Mouse (Mus musculus) intestine, embryonic 15.5 days (tissue): ENCODE results near the gene 1520401A03Rik. TPM values are rescaled to one million over a fixed set of nuclear protein-coding genes. Genes with fewer than 3 reads are reported as not detected.
A peak's percentile ranks its signal among the peaks of the same experiment; 100 is the strongest.
"Not testable (repeated sequence)": the region's sequence is repeated elsewhere in the genome, so short reads cannot be mapped to it uniquely, and the experiment has no call there.

ENCODE experiments used
- ATAC-seq: fragments of 200-750 bp; cut with Nextera tagmentation; 2 replicates; pipeline ENCODE4 v1.8.0; 2017; ENCODE audit warnings: moderate TSS enrichment, moderate library complexity
- H3K27ac ChIP-seq: fragments of 300-500 bp; sonication (generic); 2 replicates; pipeline ENCODE4 v1.5.1; 2015; ENCODE audit warnings: mild to moderate bottlenecking, inconsistent platforms
- H3K27me3 ChIP-seq: fragments of 300-500 bp; sonication (generic); replicated peaks from 2 replicates; pipeline ENCODE4 v1.6.1; 2015; ENCODE audit warnings: inconsistent platforms
- H3K36me3 ChIP-seq: fragments of 300-500 bp; sonication (generic); 2 replicates; pipeline ENCODE4 v1.6.1; 2015; ENCODE audit warnings: inconsistent platforms
- H3K4me1 ChIP-seq: fragments of 300-500 bp; sonication (generic); replicated peaks from 2 replicates; pipeline ENCODE4 v1.6.1; 2015; ENCODE audit warnings: inconsistent platforms
- H3K4me2 ChIP-seq: fragments of 300-500 bp; sonication (generic); replicated peaks from 2 replicates; pipeline ENCODE4 v1.6.1; 2015; ENCODE audit warnings: mild to moderate bottlenecking, inconsistent platforms
- H3K4me3 ChIP-seq: fragments of 300-500 bp; sonication (generic); replicated peaks from 2 replicates; pipeline ENCODE4 v1.5.1; 2015; ENCODE audit warnings: inconsistent platforms
- H3K9ac ChIP-seq: fragments of 300-500 bp; sonication (generic); 2 replicates; pipeline ENCODE4 v1.6.1; 2015; ENCODE audit warnings: inconsistent platforms
- H3K9me3 ChIP-seq: fragments of 300-500 bp; sonication (generic); 2 replicates; pipeline ENCODE4 v1.6.1; 2016; ENCODE audit warnings: inconsistent platforms
- WGBS: fragments of 180-500 bp; shearing (Covaris S2); methylation state at CpG from one replicate; pipeline ENCODE4 v1.1.7; 2015; 5-methylcytosine and 5-hydroxymethylcytosine counted together
- polyA plus RNA-seq: library from polyadenylated mRNA; unstranded; fragments of >200 nt; fragmentation: Nextera tagmentation; extraction: Ambion mirVana; gene quantifications from 2 replicates; pipeline ENCODE4 v1.2.1, GENCODE M21; 2015

1520401A03Rik gene
- polyA plus RNA-seq, result 0.14 TPM in 1 of 2 replicates, not detected in the other

GRCm38 (mm10) chr17:23722376-23723125 is at the start of gene 1520401A03Rik:
TSS of gene 1520401A03Rik (minus strand) at chr17:23722783.
- no peak within 1 kb of the TSS for H3K9ac ChIP-seq
- WGBS, result 66% methylated on average over 7 of the region's 7 CpGs
- H3K36me3 ChIP-seq, result no peaks in the 10 kb centered on the region

DNA sequence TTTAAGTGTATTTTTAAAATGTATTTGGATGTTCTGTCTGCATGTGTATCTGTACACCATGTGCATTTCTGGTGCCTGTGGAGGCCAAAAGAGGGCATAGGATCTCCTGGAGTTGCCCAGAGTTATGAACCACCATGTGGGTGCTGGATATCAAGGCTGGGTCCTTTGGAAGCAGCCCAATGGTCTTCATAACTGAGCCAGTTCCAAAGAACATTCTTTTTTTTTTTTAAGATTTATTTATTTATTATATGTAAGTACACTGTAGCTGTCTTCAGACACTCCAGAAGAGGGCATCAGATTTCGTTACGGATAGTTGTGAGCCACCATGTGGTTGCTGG is 49.6 kb upstream of the 1520401A03Rik start:
- H3K9ac ChIP-seq, H3K4me2 ChIP-seq, H3K4me1 ChIP-seq, H3K4me3 ChIP-seq, H3K27me3 ChIP-seq, H3K9me3 ChIP-seq, H3K27ac ChIP-seq, H3K36me3 ChIP-seq, ATAC-seq: not testable (repeated sequence)
- WGBS, result 80% methylated on average over 2 of the region's 2 CpGs

More at GRCm38 (mm10) chr17:23722376-23723125, at the start of gene 1520401A03Rik:
- Histone ChIP-seq H3K27me3 (no peaks in the 10 kb centered on the region), H3K4me2 (no peak within 1 kb of the TSS), H3K4me3 (no peak within 1 kb of the TSS), H3K4me1 (peaks cover 12% of the 10 kb centered on the region), H3K27ac (no peak within 1 kb of the TSS), H3K9me3 (no peaks in the 10 kb centered on the region)
- ATAC-seq, result no peak

- no peaks in the 10 kb centered on the region for H3K36me3 ChIP-seq
- peak within 1 kb of the TSS; percentile 94 for H3K9ac ChIP-seq
- 0 out of 2 replicates have a peak, but pooled peaks cover 3% of the 10 kb centered on the region for H3K4me1 ChIP-seq
- peak within 1 kb of the TSS; percentile 91 for H3K4me3 ChIP-seq
- 3% methylated on average over 55 of the region's 58 CpGs for WGBS
- no peaks in the 10 kb centered on the region for H3K9me3 ChIP-seq
- no peaks in the 10 kb centered on the region for H3K27me3 ChIP-seq
- peak within 1 kb of the TSS; percentile 77 for H3K4me2 ChIP-seq
- ATAC-seq, result peak; percentile 98
- peak within 1 kb of the TSS; percentile 59 for H3K27ac ChIP-seq
Observed at GRCm38 (mm10) chr17:23771284-23772218, 49.0 kb upstream of the 1520401A03Rik start, which contains the start of gene Flywch1. TSS of gene Flywch1 (minus strand) at chr17:23771602.

- 0 out of 2 replicates have a peak, but pooled peaks cover 3% of the 10 kb centered on the region for H3K4me1 ChIP-seq
- under 1% methylated on average over 19 of the region's 19 CpGs for WGBS
- H3K4me3 ChIP-seq, result peak overlapping the region; percentile 91
- H3K27me3 ChIP-seq, result no peaks in the 10 kb centered on the region
- peak overlapping the region; percentile 94 for H3K9ac ChIP-seq
- H3K27ac ChIP-seq, result peak overlapping the region; percentile 59
- no peak for ATAC-seq
- no peaks in the 10 kb centered on the region for H3K9me3 ChIP-seq
- H3K36me3 ChIP-seq, result no peaks in the 10 kb centered on the region
- H3K4me2 ChIP-seq, result peak overlapping the region; percentile 77
Observed at GRCm38 (mm10) chr17:23770896-23771283, 48.3 kb upstream of the 1520401A03Rik start.

- Histone ChIP-seq H3K4me1 (0 out of 2 replicates have a peak, but pooled peaks cover 3% of the 10 kb centered on the region), H3K27me3 (no peaks in the 10 kb centered on the region), H3K4me2 (peak overlapping the region; percentile 77), H3K9me3 (no peaks in the 10 kb centered on the region), H3K36me3 (no peaks in the 10 kb centered on the region), H3K4me3 (peak overlapping the region; percentile 91), H3K9ac (peak overlapping the region; percentile 94; the same call in 1 of the 2 replicates), H3K27ac (no peak overlapping the region)
- ATAC-seq, result no peak
- WGBS, result 35% methylated on average over 2 of the region's 2 CpGs
Observed at GRCm38 (mm10) chr17:23770493-23770892, 47.9 kb upstream of the 1520401A03Rik start.

DNA sequence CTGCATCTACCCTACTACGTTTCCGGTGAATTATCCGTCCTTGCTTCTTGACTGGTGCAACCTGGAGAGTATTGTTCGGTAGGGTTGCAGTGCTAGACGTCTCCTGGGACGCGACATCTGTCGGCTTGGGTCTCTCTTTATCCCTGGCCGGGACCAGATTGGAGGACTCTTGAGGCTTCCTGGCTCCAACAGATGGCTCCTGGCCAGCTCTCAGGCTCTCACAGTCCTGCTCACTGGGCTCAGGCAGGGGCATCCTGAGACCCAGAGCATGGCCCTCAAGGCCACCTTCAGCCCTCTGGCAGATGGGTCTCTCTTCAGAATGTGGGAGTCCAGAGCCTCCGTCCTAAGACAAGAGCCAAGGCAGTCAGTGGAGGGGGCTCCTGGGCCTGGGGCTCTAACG is 40.4 kb upstream of the 1520401A03Rik start:
- WGBS, result 94% methylated on average over 11 of the region's 11 CpGs
- ATAC-seq, result no peak
- peaks cover 17% of the 10 kb centered on the region for H3K36me3 ChIP-seq

DNA sequence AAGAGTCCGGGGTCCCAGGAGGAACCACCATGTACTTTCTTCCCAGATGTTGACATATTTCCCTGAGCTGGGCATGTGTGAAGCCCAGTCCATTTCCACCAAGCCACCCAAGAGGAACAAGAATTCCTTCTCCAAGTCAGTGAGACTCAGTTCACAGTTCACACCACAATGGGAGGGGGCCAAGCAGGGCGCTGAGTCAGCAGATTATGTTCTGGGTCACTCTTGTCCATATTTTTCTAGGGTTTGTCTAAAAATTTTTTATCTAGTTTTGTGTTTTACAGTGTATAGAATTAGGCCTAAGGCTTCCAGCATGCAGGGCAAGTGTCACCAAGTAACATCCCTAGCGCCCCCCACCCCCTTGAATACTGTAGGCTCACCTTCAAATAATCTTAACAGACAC is 38.6 kb upstream of the 1520401A03Rik start:
- WGBS, result 96% methylated on average over 3 of the region's 3 CpGs
- no peaks in the 10 kb centered on the region for H3K27me3 ChIP-seq
- H3K9ac ChIP-seq, result no peak overlapping the region
- no peaks in the 10 kb centered on the region for H3K9me3 ChIP-seq
- 0 out of 2 replicates have a peak, but pooled peaks cover 4% of the 10 kb centered on the region for H3K4me1 ChIP-seq
- no peak for ATAC-seq
- no peak overlapping the region for H3K27ac ChIP-seq
- no peak overlapping the region for H3K4me2 ChIP-seq
- H3K36me3 ChIP-seq, result peaks cover 24% of the 10 kb centered on the region
- H3K4me3 ChIP-seq, result no peak overlapping the region

More for the DNA sequence above, 40.4 kb upstream of the 1520401A03Rik start:
- no peaks in the 10 kb centered on the region for H3K9me3 ChIP-seq
- no peak overlapping the region for H3K4me3 ChIP-seq
- H3K9ac ChIP-seq, result no peak overlapping the region
- H3K27ac ChIP-seq, result no peak overlapping the region
- no peaks in the 10 kb centered on the region for H3K27me3 ChIP-seq
- no peak overlapping the region for H3K4me2 ChIP-seq
- 0 out of 2 replicates have a peak, but pooled peaks cover 4% of the 10 kb centered on the region for H3K4me1 ChIP-seq

DNA sequence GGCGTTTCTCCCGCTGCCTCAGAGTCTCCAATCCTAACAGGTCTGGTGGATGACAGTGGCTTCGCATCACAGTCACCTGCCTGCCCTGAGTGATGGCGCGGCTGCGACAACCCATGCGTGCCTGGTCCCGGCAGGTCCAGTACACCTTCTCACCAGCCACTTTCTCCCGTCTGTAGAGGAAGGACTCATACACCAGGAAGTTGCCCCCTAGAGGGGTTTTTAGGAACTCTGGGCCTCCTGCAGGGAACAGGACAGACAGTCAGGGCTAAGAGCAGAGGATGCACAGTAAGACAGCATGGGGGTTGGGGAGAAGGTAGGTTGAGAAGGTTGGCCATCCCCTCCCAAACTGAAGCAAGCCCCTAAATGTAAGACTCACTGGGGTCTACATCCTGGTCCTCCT is 37.6 kb upstream of the 1520401A03Rik start:
- no peaks in the 10 kb centered on the region for H3K27me3 ChIP-seq
- 92% methylated on average over 9 of the region's 9 CpGs for WGBS
- no peak overlapping the region for H3K9ac ChIP-seq
- H3K4me3 ChIP-seq, result no peak overlapping the region
- peaks cover 32% of the 10 kb centered on the region for H3K36me3 ChIP-seq
- H3K9me3 ChIP-seq, result no peaks in the 10 kb centered on the region
- ATAC-seq, result no peak
- no peak overlapping the region for H3K27ac ChIP-seq
- no peak overlapping the region for H3K4me2 ChIP-seq
- H3K4me1 ChIP-seq, result 0 out of 2 replicates have a peak, but pooled peaks cover 4% of the 10 kb centered on the region

- Histone ChIP-seq H3K4me1 (0 out of 2 replicates have a peak, but pooled peaks cover 4% of the 10 kb centered on the region), H3K9me3 (no peaks in the 10 kb centered on the region), H3K27me3 (no peaks in the 10 kb centered on the region), H3K27ac (no peak overlapping the region), H3K4me2 (no peak overlapping the region), H3K4me3 (no peak overlapping the region), H3K36me3 (peaks cover 32% of the 10 kb centered on the region), H3K9ac (no peak overlapping the region)
- WGBS, result 89% methylated on average over 8 of the region's 8 CpGs
- ATAC-seq, result no peak
Observed at GRCm38 (mm10) chr17:23758801-23759200, 36.2 kb upstream of the 1520401A03Rik start.

- 92% methylated on average over 9 of the region's 9 CpGs for WGBS
- Histone ChIP-seq H3K27me3 (no peaks in the 10 kb centered on the region), H3K36me3 (peaks cover 42% of the 10 kb centered on the region), H3K9me3 (no peaks in the 10 kb centered on the region), H3K4me3 (no peak overlapping the region), H3K9ac (no peak overlapping the region), H3K4me2 (no peak overlapping the region), H3K4me1 (no peaks in the 10 kb centered on the region), H3K27ac (no peak overlapping the region)
- ATAC-seq, result no peak
Observed at GRCm38 (mm10) chr17:23757581-23757980, 35.0 kb upstream of the 1520401A03Rik start.

DNA sequence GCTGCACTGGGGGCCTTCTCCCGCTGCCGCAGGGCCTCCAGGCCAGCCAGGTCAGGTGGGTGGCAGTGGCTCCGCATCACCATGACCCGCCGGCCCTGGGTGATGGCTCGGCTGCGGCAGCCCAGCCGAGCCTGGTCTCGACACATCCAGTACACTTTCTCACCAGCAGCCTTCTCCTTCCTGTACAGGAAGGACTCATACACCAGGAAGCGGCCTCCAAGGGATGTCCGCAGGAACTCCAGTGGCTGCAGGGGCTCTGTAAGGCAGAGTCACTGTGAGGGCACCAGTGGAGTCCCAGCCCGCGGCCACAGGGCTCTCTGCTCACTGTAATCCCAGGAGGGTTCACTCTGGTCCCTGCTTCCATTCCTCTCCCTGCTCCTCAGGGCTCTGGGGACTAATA is 33.1 kb upstream of the 1520401A03Rik start:
- H3K9me3 ChIP-seq, result no peaks in the 10 kb centered on the region
- no peaks in the 10 kb centered on the region for H3K4me1 ChIP-seq
- H3K4me2 ChIP-seq, result no peak overlapping the region
- H3K9ac ChIP-seq, result no peak overlapping the region
- no peak overlapping the region for H3K27ac ChIP-seq
- no peak for ATAC-seq
- WGBS, result 94% methylated on average over 13 of the region's 13 CpGs
- H3K27me3 ChIP-seq, result no peaks in the 10 kb centered on the region
- no peak overlapping the region for H3K4me3 ChIP-seq
- peaks cover 38% of the 10 kb centered on the region for H3K36me3 ChIP-seq
